Mouse (Mus musculus): ENCODE measurements around the gene Sp140. TPM values are rescaled to one million over a fixed set of nuclear protein-coding genes. Genes with fewer than 3 reads are reported as not detected.
"Not testable (repeated sequence)": the region's sequence is repeated elsewhere in the genome, so short reads cannot be mapped to it uniquely, and the experiment has no call there.

The Sp140 gene
- 1.3 and 1.4 TPM in 2 replicates for polyA plus RNA-seq (2014; fragmentation: Nextera tagmentation; extraction: Ambion mirVana)

DNA sequence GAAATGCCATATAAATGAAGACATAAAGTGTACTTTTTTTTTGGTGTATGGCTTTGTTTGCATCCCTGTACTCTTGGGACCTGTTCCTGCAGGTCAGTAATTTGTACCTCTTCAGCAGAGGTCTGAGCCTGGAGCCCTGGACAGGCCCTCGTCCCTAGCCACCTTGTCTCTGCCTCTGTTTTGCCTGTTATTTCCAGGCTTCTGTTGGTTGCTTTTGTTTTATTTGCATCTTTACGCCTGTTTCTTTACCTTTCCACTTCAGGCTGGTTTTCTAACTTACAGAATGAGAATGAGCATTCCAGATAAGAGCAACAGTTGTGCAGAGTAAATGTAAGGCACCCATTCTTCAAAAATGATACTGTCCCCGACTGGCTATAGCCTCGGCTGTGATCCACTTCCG lies at the start of gene Sp140:
TSS of gene Sp140 (plus strand) at position 301 of the 400 bp plus-strand sequence.
- not testable (repeated sequence) for H3K9me3 ChIP-seq (ENCODE audit: control insufficient read depth, low read length); H3K27me3 ChIP-seq (replicated peaks; ENCODE audit: control insufficient read depth, insufficient read depth, low read length); H3K4me2 ChIP-seq (ENCODE audit: low read length); H3K9ac ChIP-seq (ENCODE audit: low read length); H3K36me3 ChIP-seq (ENCODE audit: control insufficient read depth, insufficient read depth, low read length); ATAC-seq (replicated peaks; ENCODE audit: low FRiP score, low TSS enrichment, low read depth); H3K4me3 ChIP-seq (ENCODE audit: low read depth, low read length); DNase-seq (ENCODE audit: low spot score); H3K27ac ChIP-seq (ENCODE audit: low read depth); H3K4me1 ChIP-seq (replicated peaks; ENCODE audit: control insufficient read depth, insufficient read depth, low read length)
- no CpG with 5 or more reads among the region's 5 CpGs for WGBS

- H3K9ac ChIP-seq (ENCODE audit: low read length); DNase-seq (ENCODE audit: low spot score); H3K9me3 ChIP-seq (ENCODE audit: control insufficient read depth, low read length); H3K27ac ChIP-seq (ENCODE audit: low read depth); H3K36me3 ChIP-seq (ENCODE audit: control insufficient read depth, insufficient read depth, low read length); ATAC-seq (replicated peaks; ENCODE audit: low FRiP score, low TSS enrichment, low read depth); H3K4me2 ChIP-seq (ENCODE audit: low read length); H3K4me1 ChIP-seq (replicated peaks; ENCODE audit: control insufficient read depth, insufficient read depth, low read length); H3K4me3 ChIP-seq (ENCODE audit: low read depth, low read length); H3K27me3 ChIP-seq (replicated peaks; ENCODE audit: control insufficient read depth, insufficient read depth, low read length): not testable (repeated sequence)
- 86% methylated on average over 4 of the region's 4 CpGs for WGBS
Measured at GRCm38 (mm10) chr1:85555261-85555660, 44.9 kb upstream of the Sp140 start.

GRCm38 (mm10) chr1:85573554-85573953 lies 26.6 kb upstream of the Sp140 start:
- 77% methylated on average over 4 of the region's 4 CpGs for WGBS
- not testable (repeated sequence) for ATAC-seq (replicated peaks; ENCODE audit: low FRiP score, low TSS enrichment, low read depth); H3K9me3 ChIP-seq (ENCODE audit: control insufficient read depth, low read length); H3K36me3 ChIP-seq (ENCODE audit: control insufficient read depth, insufficient read depth, low read length); DNase-seq (ENCODE audit: low spot score); H3K4me1 ChIP-seq (replicated peaks; ENCODE audit: control insufficient read depth, insufficient read depth, low read length); H3K4me3 ChIP-seq (ENCODE audit: low read depth, low read length); H3K9ac ChIP-seq (ENCODE audit: low read length); H3K4me2 ChIP-seq (ENCODE audit: low read length); H3K27ac ChIP-seq (ENCODE audit: low read depth); H3K27me3 ChIP-seq (replicated peaks; ENCODE audit: control insufficient read depth, insufficient read depth, low read length)

- not testable (repeated sequence) for ATAC-seq (replicated peaks; ENCODE audit: low FRiP score, low TSS enrichment, low read depth); H3K4me2 ChIP-seq (ENCODE audit: low read length); H3K9me3 ChIP-seq (ENCODE audit: control insufficient read depth, low read length); DNase-seq (ENCODE audit: low spot score); H3K4me1 ChIP-seq (replicated peaks; ENCODE audit: control insufficient read depth, insufficient read depth, low read length); H3K27ac ChIP-seq (ENCODE audit: low read depth); H3K27me3 ChIP-seq (replicated peaks; ENCODE audit: control insufficient read depth, insufficient read depth, low read length); H3K9ac ChIP-seq (ENCODE audit: low read length); H3K4me3 ChIP-seq (ENCODE audit: low read depth, low read length); H3K36me3 ChIP-seq (ENCODE audit: control insufficient read depth, insufficient read depth, low read length)
- 60% methylated on average over 2 of the region's 3 CpGs for WGBS
Measured at GRCm38 (mm10) chr1:85575376-85575775, 24.8 kb upstream of the Sp140 start, which contains the start of gene G530012D18Rik. Gene G530012D18Rik, plus strand, starts transcription at chr1:85575676.

- not testable (repeated sequence) for H3K27ac ChIP-seq (ENCODE audit: low read depth); H3K9ac ChIP-seq (ENCODE audit: low read length); H3K4me1 ChIP-seq (replicated peaks; ENCODE audit: control insufficient read depth, insufficient read depth, low read length); H3K36me3 ChIP-seq (ENCODE audit: control insufficient read depth, insufficient read depth, low read length); DNase-seq (ENCODE audit: low spot score); ATAC-seq (replicated peaks; ENCODE audit: low FRiP score, low TSS enrichment, low read depth); H3K4me2 ChIP-seq (ENCODE audit: low read length); H3K9me3 ChIP-seq (ENCODE audit: control insufficient read depth, low read length); H3K27me3 ChIP-seq (replicated peaks; ENCODE audit: control insufficient read depth, insufficient read depth, low read length); H3K4me3 ChIP-seq (ENCODE audit: low read depth, low read length)
- WGBS: 55% methylated on average over 2 of the region's 3 CpGs
Measured at GRCm38 (mm10) chr1:85578372-85579010, 21.7 kb upstream of the Sp140 start.

DNA sequence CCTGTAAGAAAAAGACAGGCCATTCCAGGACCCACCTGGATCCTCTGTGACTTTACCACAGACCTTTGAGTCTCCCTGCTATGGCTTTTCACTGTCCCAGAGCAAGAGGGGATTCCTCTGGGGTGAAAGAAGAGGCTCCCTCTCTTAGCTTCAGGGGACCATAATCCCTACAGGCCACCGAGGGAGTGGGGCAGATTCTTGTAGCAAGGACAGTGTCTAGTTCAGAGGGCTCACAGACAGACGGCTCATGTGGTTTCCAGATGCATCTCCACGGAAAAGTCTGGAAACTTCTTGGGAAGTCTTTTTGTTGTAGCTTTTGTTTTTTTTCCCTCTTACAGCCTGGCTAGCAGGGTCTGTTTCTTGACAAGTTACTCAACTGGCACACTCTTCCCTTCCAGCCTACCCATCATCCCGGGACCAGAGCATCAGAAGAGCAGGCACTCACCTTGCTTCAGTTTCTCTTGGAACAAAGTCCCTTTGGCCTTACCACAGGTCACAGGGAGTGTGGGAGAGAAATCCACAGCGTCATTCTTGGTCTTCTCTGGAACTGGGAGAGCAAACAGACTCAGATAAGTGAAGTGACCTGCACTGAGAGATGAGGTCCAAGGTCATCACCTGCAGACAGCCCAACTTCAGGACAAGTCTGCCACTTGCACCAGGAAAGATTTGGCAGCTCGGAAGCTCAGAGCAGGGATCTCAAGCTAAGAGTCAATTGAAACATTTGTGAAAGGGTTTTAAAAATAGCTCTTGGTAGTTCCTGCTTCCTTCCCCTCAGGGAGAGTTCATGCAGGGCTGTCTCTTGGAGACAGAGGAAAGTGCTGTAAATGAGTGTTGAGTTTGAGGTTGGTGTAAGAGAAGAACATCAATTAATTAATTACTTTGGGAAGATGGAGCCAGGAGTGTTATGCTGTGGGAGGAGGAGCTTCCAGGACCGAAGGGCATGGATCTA lies 20.7 kb upstream of the Sp140 start:
- H3K4me1 ChIP-seq (replicated peaks; ENCODE audit: control insufficient read depth, insufficient read depth, low read length); H3K36me3 ChIP-seq (ENCODE audit: control insufficient read depth, insufficient read depth, low read length); ATAC-seq (replicated peaks; ENCODE audit: low FRiP score, low TSS enrichment, low read depth); H3K9me3 ChIP-seq (ENCODE audit: control insufficient read depth, low read length); H3K27me3 ChIP-seq (replicated peaks; ENCODE audit: control insufficient read depth, insufficient read depth, low read length); H3K9ac ChIP-seq (ENCODE audit: low read length); H3K4me2 ChIP-seq (ENCODE audit: low read length); H3K27ac ChIP-seq (ENCODE audit: low read depth); H3K4me3 ChIP-seq (ENCODE audit: low read depth, low read length): not testable (repeated sequence)
- DNase-seq (ENCODE audit: low spot score): peak; percentile 28
- 62% methylated on average over 6 of the region's 7 CpGs for WGBS

- H3K27ac ChIP-seq (ENCODE audit: low read depth); H3K27me3 ChIP-seq (replicated peaks; ENCODE audit: control insufficient read depth, insufficient read depth, low read length); ATAC-seq (replicated peaks; ENCODE audit: low FRiP score, low TSS enrichment, low read depth); H3K36me3 ChIP-seq (ENCODE audit: control insufficient read depth, insufficient read depth, low read length); H3K9ac ChIP-seq (ENCODE audit: low read length); H3K4me3 ChIP-seq (ENCODE audit: low read depth, low read length); H3K4me1 ChIP-seq (replicated peaks; ENCODE audit: control insufficient read depth, insufficient read depth, low read length); H3K4me2 ChIP-seq (ENCODE audit: low read length); DNase-seq (ENCODE audit: low spot score); H3K9me3 ChIP-seq (ENCODE audit: control insufficient read depth, low read length): not testable (repeated sequence)
- WGBS: 68% methylated on average over 2 of the region's 4 CpGs
Measured at GRCm38 (mm10) chr1:85580148-85580534, 20.0 kb upstream of the Sp140 start.

- not testable (repeated sequence) for H3K27me3 ChIP-seq (replicated peaks; ENCODE audit: control insufficient read depth, insufficient read depth, low read length); H3K4me1 ChIP-seq (replicated peaks; ENCODE audit: control insufficient read depth, insufficient read depth, low read length); H3K4me2 ChIP-seq (ENCODE audit: low read length); H3K27ac ChIP-seq (ENCODE audit: low read depth); H3K9me3 ChIP-seq (ENCODE audit: control insufficient read depth, low read length); H3K4me3 ChIP-seq (ENCODE audit: low read depth, low read length); H3K9ac ChIP-seq (ENCODE audit: low read length); H3K36me3 ChIP-seq (ENCODE audit: control insufficient read depth, insufficient read depth, low read length); ATAC-seq (replicated peaks; ENCODE audit: low FRiP score, low TSS enrichment, low read depth); DNase-seq (ENCODE audit: low spot score)
- 62% methylated on average over 3 of the region's 3 CpGs for WGBS
Measured at GRCm38 (mm10) chr1:85580578-85580977, 19.6 kb upstream of the Sp140 start.
